ENCODE assay signal across 11 mouse cellular contexts in the genomic region with DNA sequence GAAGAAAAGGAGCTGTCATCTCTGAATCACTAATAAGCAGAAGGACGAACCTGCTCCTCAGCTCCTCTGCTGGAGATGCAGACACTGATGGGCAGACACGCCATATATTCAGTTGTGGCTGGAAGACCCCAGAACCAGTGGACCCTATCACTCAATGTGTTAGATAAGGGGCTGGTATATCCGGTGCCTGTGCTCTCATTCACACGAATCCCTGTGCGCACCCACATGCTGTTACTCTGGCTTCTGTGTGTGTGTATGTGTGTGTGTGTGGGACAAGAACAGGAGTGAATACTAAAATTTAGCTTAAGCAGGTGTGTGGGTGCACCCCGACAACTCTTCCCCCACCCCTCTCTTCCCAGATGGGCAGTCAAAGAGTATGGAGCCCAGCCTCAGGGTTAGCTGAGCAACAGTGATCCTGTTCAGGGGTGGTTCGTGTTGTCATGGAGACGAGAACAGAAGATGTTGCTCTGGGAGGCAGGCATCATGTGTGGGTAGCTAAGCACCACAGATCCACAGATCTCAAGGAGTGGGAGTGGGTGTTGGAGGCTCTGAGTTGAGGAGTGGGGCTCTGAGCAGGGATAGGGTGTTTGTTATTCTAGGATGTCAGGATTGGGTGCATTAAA.
DNase-seq lines count a peak whose midpoint lies in the region; ATAC-seq and TF ChIP-seq lines count a peak whose summit lies in the region.
"Had no signal": no experiment of that assay in that cellular context is flagged by ENCODE, and none has a peak within 500 bp of the region (broad histone marks: within the 10 kb centered on the region; RNA-seq: fewer than 3 reads in every experiment).

No protein-coding gene starts in this region.

- H3K4me2 ChIP-seq in forebrain, embryonic 12.5 days, result no peak overlapping the region
- H3K4me2 ChIP-seq in heart, embryonic 12.5 days, result no peak overlapping the region
- H3K4me2 ChIP-seq: heart, embryonic 15.5 days had no signal

- H3K27ac ChIP-seq in forebrain, embryonic 12.5 days, result no peak overlapping the region
- H3K27ac ChIP-seq in olfactory bulb, adult 2 months (ENCODE audit: insufficient read depth, low read depth, low read length), result peak overlapping the region; percentile 41
- H3K27ac ChIP-seq in heart, embryonic 12.5 days (ENCODE audit: poor library complexity, severe bottlenecking), result no peak overlapping the region
- H3K27ac ChIP-seq: heart, embryonic 15.5 days had no signal

- no peaks in the 10 kb centered on the region for H3K9me3 ChIP-seq in forebrain, embryonic 12.5 days
- 0 out of 2 replicates have a peak, but pooled peaks cover 4% of the 10 kb centered on the region for H3K9me3 ChIP-seq in heart, embryonic 12.5 days (replicated peaks)
- H3K9me3 ChIP-seq: heart, embryonic 15.5 days had no signal

- no peak for TF ChIP-seq CTCF in olfactory bulb, adult 2 months (IDR thresholded peaks at IDR 0.05; ENCODE audit: insufficient read depth, low read depth, low read length)

- TF ChIP-seq POLR2A in olfactory bulb, adult 2 months (IDR thresholded peaks at IDR 0.05; ENCODE audit: insufficient read depth, low read depth, low read length), result no peak

- H3K9ac ChIP-seq in forebrain, embryonic 12.5 days, result no peak overlapping the region
- H3K9ac ChIP-seq in heart, embryonic 12.5 days, result no peak overlapping the region
- H3K9ac ChIP-seq: heart, embryonic 15.5 days had no signal

- H3K4me3 ChIP-seq in forebrain, embryonic 12.5 days (replicated peaks), result no peak overlapping the region
- H3K4me3 ChIP-seq in olfactory bulb, adult 2 months (ENCODE audit: insufficient read depth, low read depth, low read length), result no peak overlapping the region
- H3K4me3 ChIP-seq in heart, embryonic 12.5 days, result no peak overlapping the region
- H3K4me3 ChIP-seq: heart, embryonic 15.5 days had no signal

- no peaks in the 10 kb centered on the region for H3K27me3 ChIP-seq in forebrain, embryonic 12.5 days
- no peaks in the 10 kb centered on the region for H3K27me3 ChIP-seq in heart, embryonic 12.5 days (replicated peaks)
- H3K27me3 ChIP-seq: heart, embryonic 15.5 days had no signal

- DNase-seq in frontal cortex, postnatal 25 days (ENCODE audit: low spot score in 2 of 2), result peak; percentile 37 to 54
- peak; percentile 60 to 88 for DNase-seq in left cerebral cortex, adult 8-10 months (ENCODE audit: low spot score in 2 of 2)
- no peak for DNase-seq in cerebellum, postnatal 25 days
- no peak for DNase-seq in gastrocnemius, adult 18-20 months (ENCODE audit: low spot score)
- DNase-seq: adrenal gland, adult 2 months; cerebellum, adult 8-10 months; thymus, adult 2 months had no signal

- peaks cover 5% of the 10 kb centered on the region; the same call in 1 of the 2 replicates for H3K4me1 ChIP-seq in forebrain, embryonic 12.5 days
- H3K4me1 ChIP-seq in olfactory bulb, adult 2 months (ENCODE audit: control insufficient read depth, insufficient read depth, low read length), result peaks cover 21% of the 10 kb centered on the region
- H3K4me1 ChIP-seq in heart, embryonic 12.5 days (replicated peaks), result peaks cover 9% of the 10 kb centered on the region
- H3K4me1 ChIP-seq: heart, embryonic 15.5 days had no signal

- peak; percentile 36; the same call in 1 of the 2 replicates for ATAC-seq in forebrain, embryonic 12.5 days (ENCODE audit: low FRiP score)
- ATAC-seq in heart, embryonic 12.5 days (ENCODE audit: insufficient number of reproducible peaks, low FRiP score), result no peak

- WGBS in forebrain, embryonic 12.5 days, result 80% methylated on average over 8 of the region's 8 CpGs
- 41% methylated on average over 8 of the region's 8 CpGs for WGBS in olfactory bulb, adult 2 months
- 73% methylated on average over 8 of the region's 8 CpGs for WGBS in heart, embryonic 12.5 days

- no peaks in the 10 kb centered on the region for H3K36me3 ChIP-seq in forebrain, embryonic 12.5 days (replicated peaks)
- H3K36me3 ChIP-seq in heart, embryonic 12.5 days, result no peaks in the 10 kb centered on the region
- H3K36me3 ChIP-seq: heart, embryonic 15.5 days had no signal

Comparison
In these comparisons a context has a peak if more than half of its experiments do, and no peak if none do; other contexts are left out.
1. DNase-seq: peak in frontal cortex, postnatal 25 days (2 of 2) and left cerebral cortex, adult 8-10 months (2 of 2); none in cerebellum, postnatal 25 days (0 of 2) and gastrocnemius, adult 18-20 months (single experiment).